Mouse (Mus musculus): ENCODE data around the gene Gse1.

DNA sequence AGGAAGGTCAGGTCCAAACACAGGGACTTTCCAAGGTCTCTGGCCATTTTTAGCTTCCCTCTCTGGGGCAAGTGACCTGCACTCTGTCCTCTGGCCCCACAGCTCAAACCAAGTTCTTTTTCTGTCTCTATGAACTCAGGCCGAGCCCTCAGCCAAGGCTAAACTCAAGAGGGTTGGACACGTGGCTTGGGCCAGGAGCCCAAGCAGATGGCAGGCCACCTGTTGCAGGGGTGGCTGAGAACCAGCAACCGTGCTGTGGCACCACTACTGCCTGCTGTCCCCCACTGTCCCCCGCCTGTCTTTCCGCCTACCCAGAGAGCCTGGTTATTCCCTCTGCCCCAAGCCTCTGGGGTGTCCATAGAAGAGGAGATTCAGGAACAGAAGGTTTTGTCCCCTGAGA lies 14.3 kb upstream of the Gse1 start:
- TF ChIP-seq CHD2 (IDR thresholded peaks at IDR 0.05; ENCODE audit: low read length) (no peak), TAL1 (IDR thresholded peaks at IDR 0.05; ENCODE audit: low read length) (no peak), CTCF (IDR thresholded peaks at IDR 0.05 in 2 of 3, conservative IDR thresholded peaks at IDR 0.05 in 1 of 3; ENCODE audit: control insufficient read depth in 1 of 3, insufficient read depth in 1 of 3, low read depth in 2 of 3, low read length in 3 of 3, poor library complexity in 1 of 3, severe bottlenecking in 1 of 3) (no peak)

Data from MEL (cell line).